Mouse (Mus musculus) brown adipose tissue, adult 24 weeks (tissue): Measurements from ENCODE around the gene Rps16. TPM values are rescaled to one million over a fixed set of nuclear protein-coding genes. Genes with fewer than 3 reads are reported as not detected.

Experiments
- polyA plus RNA-seq: library from polyadenylated mRNA; stranded (reverse); fragments of >200 nt; gene quantifications from 2 replicates; pipeline ENCODE4 v1.2.4, GENCODE M21; 2012; ENCODE audit not compliant: missing spikeins, insufficient read depth, insufficient read length

Gene Rps16
- polyA plus RNA-seq, 1 experiment = 404 TPM

Other genes with a start within 250 kb of the Rps16 start
- gene 9530053A07Rik, start 221.2 kb upstream of the Rps16 start, polyA plus RNA-seq = not detected in 2 replicates
- 19.9 and 25.7 TPM in 2 replicates for gene Fbl, start 180.9 kb upstream of the Rps16 start, polyA plus RNA-seq
- 17.9 and 26.8 TPM in 2 replicates for gene Dyrk1b, start 171.2 kb upstream of the Rps16 start, polyA plus RNA-seq
- gene Eid2, start 82.8 kb upstream of the Rps16 start, polyA plus RNA-seq = 5.2 and 8.2 TPM in 2 replicates
- gene Eid2b, start 72.9 kb upstream of the Rps16 start, polyA plus RNA-seq = 5.6 and 9.0 TPM in 2 replicates
- not detected in 2 replicates for gene Selenov, start 59.5 kb upstream of the Rps16 start, polyA plus RNA-seq
- not detected in 2 replicates for gene Dll3, start 48.4 kb upstream of the Rps16 start, polyA plus RNA-seq
- 99.5 and 124 TPM in 2 replicates for gene Timm50, start 38.6 kb upstream of the Rps16 start, polyA plus RNA-seq
- gene Supt5, start 11.9 kb upstream of the Rps16 start, polyA plus RNA-seq = 25.7 and 30.4 TPM in 2 replicates
- gene Plekhg2, start 21.9 kb downstream of the Rps16 start, polyA plus RNA-seq = 3.1 and 3.5 TPM in 2 replicates
- 25.1 and 70.2 TPM in 2 replicates for gene Zfp36, start 29.6 kb downstream of the Rps16 start, polyA plus RNA-seq
- 18.4 and 20.2 TPM in 2 replicates for gene Med29, start 42.1 kb downstream of the Rps16 start, polyA plus RNA-seq
- gene Paf1, start 42.3 kb downstream of the Rps16 start, polyA plus RNA-seq = 50.4 and 62.6 TPM in 2 replicates
- 7.1 and 9.6 TPM in 2 replicates for gene Gmfg, start 86.8 kb downstream of the Rps16 start, polyA plus RNA-seq
- gene Lrfn1, start 101.3 kb downstream of the Rps16 start, polyA plus RNA-seq = 0.38 TPM in 1 of 2 replicates, not detected in the other
- gene Ifnl2, start 159.8 kb downstream of the Rps16 start, polyA plus RNA-seq = not detected in 2 replicates
- not detected in 2 replicates for gene Ifnl3, start 172.2 kb downstream of the Rps16 start, polyA plus RNA-seq
- gene Sycn, start 190.2 kb downstream of the Rps16 start, polyA plus RNA-seq = not detected in 2 replicates
- gene Nccrp1, start 196.6 kb downstream of the Rps16 start, polyA plus RNA-seq = not detected in 2 replicates
- 18.8 and 24.4 TPM in 2 replicates for gene Samd4b, start 247.5 kb downstream of the Rps16 start, polyA plus RNA-seq
- 4.1 and 5.8 TPM in 2 replicates for gene Pak4, start 247.5 kb downstream of the Rps16 start, polyA plus RNA-seq